Mouse (Mus musculus): ENCODE measurements around the gene Lin7a. TPM values are rescaled to one million over a fixed set of nuclear protein-coding genes. Genes with fewer than 3 reads are reported as not detected.

Gene Lin7a
- polyA plus RNA-seq, 1 experiment from 2014 or later = 1.9 TPM

DNA sequence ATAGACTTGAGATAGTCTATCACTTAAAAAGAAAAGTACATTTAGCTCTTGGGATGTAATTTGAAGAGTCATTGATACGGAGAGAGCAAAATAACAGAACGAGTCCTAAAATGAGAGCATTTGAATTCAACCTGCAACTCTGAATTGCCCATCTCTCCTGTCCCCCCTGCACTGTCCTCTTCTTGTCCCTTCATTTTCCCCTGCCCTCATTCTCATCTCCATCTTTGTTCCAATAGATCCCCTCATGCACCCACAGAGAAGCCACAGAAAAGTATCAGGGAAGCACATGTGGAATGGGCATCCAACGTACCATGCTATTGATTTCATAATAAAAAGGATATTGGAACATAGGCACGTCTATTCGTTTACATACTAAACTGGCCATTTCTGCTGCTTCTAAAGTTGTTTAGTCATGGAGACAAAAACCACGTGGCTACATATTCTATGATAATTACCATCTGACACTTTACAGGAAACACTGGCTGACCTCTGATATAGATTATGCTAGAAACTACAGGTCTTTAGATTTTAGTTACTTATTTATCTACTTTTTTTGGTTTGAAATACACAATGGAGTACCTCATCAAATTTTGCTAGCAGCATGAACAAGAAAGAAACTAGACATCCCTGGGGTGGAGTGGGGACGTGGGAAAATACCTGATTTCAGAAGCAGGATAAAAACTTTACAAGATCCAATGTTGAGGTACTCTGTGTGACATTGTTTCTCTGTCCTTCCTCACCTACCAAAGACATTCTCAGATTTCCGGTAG, 41.2 kb upstream of the Lin7a start:
- H3K27ac ChIP-seq (replicated peaks) = no peak overlapping the region
- H3K36me3 ChIP-seq = no peaks in the 10 kb centered on the region
- no peaks in the 10 kb centered on the region for H3K27me3 ChIP-seq (replicated peaks)
- H3K4me3 ChIP-seq = no peak overlapping the region
- no peak for ATAC-seq (ENCODE audit: extremely low read depth, insufficient number of reproducible peaks, low FRiP score, low TSS enrichment)
- H3K9ac ChIP-seq = no peak overlapping the region
- 68% methylated on average over 8 of the region's 8 CpGs for WGBS
- H3K9me3 ChIP-seq = no peaks in the 10 kb centered on the region
- no peaks in the 10 kb centered on the region for H3K4me1 ChIP-seq
- H3K4me2 ChIP-seq = no peak overlapping the region

DNA sequence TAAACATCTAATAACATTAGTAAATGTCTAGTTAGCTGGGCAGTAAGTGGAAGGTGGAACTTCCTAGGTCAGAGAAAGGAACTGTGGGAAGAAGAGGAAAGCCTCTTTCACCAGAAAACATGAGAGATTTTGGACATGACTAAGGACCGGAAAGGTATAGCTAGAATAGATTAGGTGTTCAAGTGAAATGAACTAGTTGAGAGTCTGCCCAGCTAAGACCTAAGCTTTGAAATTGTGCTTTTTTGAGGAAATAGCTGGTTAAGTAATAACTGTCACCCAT, 40.7 kb upstream of the Lin7a start:
- H3K27me3 ChIP-seq (replicated peaks) = no peaks in the 10 kb centered on the region
- no peak overlapping the region for H3K4me2 ChIP-seq
- no peaks in the 10 kb centered on the region for H3K36me3 ChIP-seq
- no peak overlapping the region for H3K4me3 ChIP-seq
- ATAC-seq (ENCODE audit: extremely low read depth, insufficient number of reproducible peaks, low FRiP score, low TSS enrichment) = no peak
- 88% methylated on average over 1 of the region's 1 CpGs for WGBS
- no peak overlapping the region for H3K9ac ChIP-seq
- H3K4me1 ChIP-seq = no peaks in the 10 kb centered on the region
- H3K27ac ChIP-seq (replicated peaks) = no peak overlapping the region
- no peaks in the 10 kb centered on the region for H3K9me3 ChIP-seq

DNA sequence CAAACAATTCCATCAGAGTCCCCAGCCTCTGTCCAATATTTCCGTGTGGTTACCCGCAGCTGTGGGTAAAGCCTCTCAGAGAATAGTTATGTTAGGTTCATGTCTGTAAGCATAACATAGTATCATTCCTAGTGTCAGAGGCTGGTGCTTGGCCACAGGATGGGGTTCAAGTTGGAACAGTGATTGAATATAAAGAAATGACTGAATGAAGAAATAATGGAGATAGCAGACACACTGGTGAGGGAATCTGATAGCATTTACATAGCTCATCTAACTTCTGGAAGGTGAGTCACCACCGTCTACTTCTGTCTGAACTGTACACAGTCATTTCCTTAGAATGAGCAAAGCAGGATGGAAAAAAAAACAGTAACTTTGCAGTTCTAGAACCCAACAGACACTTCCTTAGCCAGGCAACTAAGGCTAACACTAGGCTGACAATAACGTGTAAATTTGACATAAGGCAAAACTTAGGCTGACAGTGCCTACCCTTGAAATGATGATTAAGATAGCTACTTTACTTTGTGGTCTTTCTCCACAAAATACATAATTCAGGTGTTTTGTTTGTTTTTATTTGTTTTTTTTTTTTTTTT, 40.0 kb upstream of the Lin7a start:
- 64% methylated on average over 4 of the region's 4 CpGs for WGBS
- no peak overlapping the region for H3K4me3 ChIP-seq
- no peak overlapping the region for H3K9ac ChIP-seq
- ATAC-seq (ENCODE audit: extremely low read depth, insufficient number of reproducible peaks, low FRiP score, low TSS enrichment) = no peak
- no peaks in the 10 kb centered on the region for H3K4me1 ChIP-seq
- H3K36me3 ChIP-seq = no peaks in the 10 kb centered on the region
- no peaks in the 10 kb centered on the region for H3K27me3 ChIP-seq (replicated peaks)
- no peaks in the 10 kb centered on the region for H3K9me3 ChIP-seq
- no peak overlapping the region for H3K4me2 ChIP-seq
- H3K27ac ChIP-seq (replicated peaks) = no peak overlapping the region

DNA sequence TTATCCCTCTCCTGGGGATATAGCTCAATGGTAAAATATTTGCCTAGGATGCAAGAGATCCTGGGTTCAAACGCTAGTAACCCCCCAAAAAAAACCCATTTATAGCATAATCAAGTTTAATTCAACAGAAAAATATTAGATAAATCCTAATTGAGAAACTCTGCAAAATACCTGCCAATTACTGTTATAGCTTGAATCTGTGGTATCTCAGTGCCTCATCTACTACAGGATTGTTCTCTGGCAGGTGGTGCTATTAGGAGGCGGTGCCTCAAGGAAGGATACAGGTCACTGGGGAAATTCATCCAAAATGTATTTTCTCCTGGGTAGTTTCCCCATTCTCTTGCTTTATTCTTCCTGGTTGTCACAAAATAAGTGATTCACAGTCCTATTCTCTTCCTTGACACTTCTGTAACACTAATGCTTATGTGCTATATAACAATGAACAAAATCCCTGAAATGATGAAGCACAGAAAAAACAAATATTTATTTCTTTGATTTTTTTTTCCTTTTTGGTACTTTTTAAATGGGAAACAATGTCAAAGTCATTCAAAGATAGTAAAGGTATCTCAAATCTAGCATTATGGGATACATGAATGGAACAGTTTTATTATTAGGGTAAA, 38.9 kb upstream of the Lin7a start:
- ATAC-seq (ENCODE audit: extremely low read depth, insufficient number of reproducible peaks, low FRiP score, low TSS enrichment) = no peak
- Histone ChIP-seq H3K36me3 (no peaks in the 10 kb centered on the region), H3K9me3 (no peaks in the 10 kb centered on the region), H3K27ac (replicated peaks) (no peak overlapping the region), H3K4me1 (no peaks in the 10 kb centered on the region), H3K9ac (no peak overlapping the region), H3K27me3 (replicated peaks) (no peaks in the 10 kb centered on the region), H3K4me3 (no peak overlapping the region), H3K4me2 (no peak overlapping the region)
- 84% methylated on average over 2 of the region's 2 CpGs for WGBS

DNA sequence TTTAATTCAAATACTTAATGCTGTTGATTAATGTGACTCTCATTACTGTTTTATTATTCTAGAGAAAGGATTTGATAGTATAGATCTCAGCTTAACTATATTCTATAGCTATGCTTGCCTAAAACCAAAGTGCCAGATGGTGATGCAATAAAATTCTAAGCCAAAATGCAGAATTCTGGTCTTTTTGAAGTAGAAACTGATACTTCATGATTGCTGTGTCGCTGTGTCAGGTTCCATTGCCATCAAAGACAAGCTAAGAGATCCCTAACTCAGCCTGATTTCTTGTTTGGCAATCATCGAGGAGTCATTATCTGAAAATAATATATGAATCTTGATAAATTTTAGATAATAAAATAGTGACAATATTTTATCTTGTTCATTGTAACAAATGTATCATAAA, 38.3 kb upstream of the Lin7a start:
- H3K27ac ChIP-seq (replicated peaks) = no peak overlapping the region
- no peak for ATAC-seq (ENCODE audit: extremely low read depth, insufficient number of reproducible peaks, low FRiP score, low TSS enrichment)
- H3K9ac ChIP-seq = no peak overlapping the region
- 65% methylated on average over 2 of the region's 2 CpGs for WGBS
- no peaks in the 10 kb centered on the region for H3K9me3 ChIP-seq
- no peaks in the 10 kb centered on the region for H3K4me1 ChIP-seq
- H3K4me3 ChIP-seq = no peak overlapping the region
- no peaks in the 10 kb centered on the region for H3K36me3 ChIP-seq
- H3K27me3 ChIP-seq (replicated peaks) = no peaks in the 10 kb centered on the region
- H3K4me2 ChIP-seq = no peak overlapping the region

DNA sequence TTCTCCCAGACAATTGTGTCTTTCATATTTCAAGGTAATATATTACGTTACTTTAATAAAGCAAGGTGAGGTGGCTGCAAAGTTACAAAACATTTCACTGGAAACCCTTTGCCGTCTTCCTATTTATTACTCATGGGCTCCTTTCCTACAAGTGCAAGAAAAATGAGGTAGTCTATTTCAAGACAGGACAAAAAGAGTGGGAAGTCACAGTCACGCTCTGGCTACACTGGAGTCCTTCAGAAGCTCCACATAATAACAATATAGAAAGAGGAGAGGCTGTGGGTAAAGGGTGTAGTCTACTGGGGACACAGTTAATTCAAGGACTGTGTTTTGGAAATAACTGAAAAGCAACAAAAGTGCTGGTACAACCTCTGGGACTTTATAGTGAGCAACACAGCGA, 37.7 kb upstream of the Lin7a start:
- no peaks in the 10 kb centered on the region for H3K36me3 ChIP-seq
- H3K4me1 ChIP-seq = no peaks in the 10 kb centered on the region
- no peak overlapping the region for H3K9ac ChIP-seq
- no peak for ATAC-seq (ENCODE audit: extremely low read depth, insufficient number of reproducible peaks, low FRiP score, low TSS enrichment)
- H3K27me3 ChIP-seq (replicated peaks) = no peaks in the 10 kb centered on the region
- H3K9me3 ChIP-seq = no peaks in the 10 kb centered on the region
- WGBS = 79% methylated on average over 4 of the region's 4 CpGs
- H3K27ac ChIP-seq (replicated peaks) = no peak overlapping the region
- H3K4me3 ChIP-seq = no peak overlapping the region
- H3K4me2 ChIP-seq = no peak overlapping the region

DNA sequence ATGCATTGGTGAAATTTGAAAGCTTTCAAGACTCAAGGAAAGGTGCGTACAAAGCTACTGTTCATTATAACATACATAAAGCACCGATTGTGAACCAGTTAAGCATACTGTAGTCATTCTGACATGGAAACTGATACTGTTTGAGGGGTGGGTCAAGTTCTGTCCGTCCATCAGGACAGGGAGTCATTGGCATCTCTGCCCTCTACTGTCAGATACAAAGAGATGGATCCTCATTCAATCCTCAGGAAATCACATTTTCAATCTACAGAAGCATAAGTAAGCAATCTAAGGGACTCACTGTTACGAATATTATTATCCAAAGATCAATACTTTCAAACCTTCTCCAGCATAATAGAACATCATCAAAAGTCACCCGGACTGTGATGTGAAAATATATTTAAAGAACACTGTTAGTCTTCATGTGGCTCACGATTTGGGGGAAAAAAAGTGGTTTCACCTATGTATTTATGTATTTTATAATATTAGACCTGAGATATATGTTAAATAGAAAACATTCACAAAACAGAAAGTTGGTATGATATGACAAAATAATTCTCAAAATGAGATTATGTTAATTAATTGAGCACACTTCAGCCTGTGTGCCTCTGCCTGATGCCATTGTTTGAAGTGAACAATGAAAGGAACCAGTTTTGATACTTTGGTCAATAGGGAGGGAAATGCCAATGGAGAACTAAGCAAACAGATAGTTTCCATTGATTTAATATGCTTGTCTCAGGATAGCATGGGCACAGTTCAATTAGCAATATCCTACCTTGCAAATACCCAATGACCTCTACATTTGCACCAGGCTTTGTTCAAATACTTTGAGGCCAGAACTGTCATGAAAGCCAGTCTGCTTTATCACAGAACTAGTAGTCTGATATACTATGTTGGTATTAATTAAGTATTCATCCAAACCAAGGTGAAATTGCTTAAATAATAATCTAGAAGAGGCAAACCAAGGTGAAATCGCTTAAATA, 36.8 kb upstream of the Lin7a start:
- H3K27me3 ChIP-seq (replicated peaks) = no peaks in the 10 kb centered on the region
- H3K27ac ChIP-seq (replicated peaks) = no peak overlapping the region
- no peak overlapping the region for H3K9ac ChIP-seq
- H3K9me3 ChIP-seq = no peaks in the 10 kb centered on the region
- 69% methylated on average over 7 of the region's 7 CpGs for WGBS
- no peak overlapping the region for H3K4me2 ChIP-seq
- no peaks in the 10 kb centered on the region for H3K36me3 ChIP-seq
- no peak overlapping the region for H3K4me3 ChIP-seq
- no peak for ATAC-seq (ENCODE audit: extremely low read depth, insufficient number of reproducible peaks, low FRiP score, low TSS enrichment)
- H3K4me1 ChIP-seq = no peaks in the 10 kb centered on the region

DNA sequence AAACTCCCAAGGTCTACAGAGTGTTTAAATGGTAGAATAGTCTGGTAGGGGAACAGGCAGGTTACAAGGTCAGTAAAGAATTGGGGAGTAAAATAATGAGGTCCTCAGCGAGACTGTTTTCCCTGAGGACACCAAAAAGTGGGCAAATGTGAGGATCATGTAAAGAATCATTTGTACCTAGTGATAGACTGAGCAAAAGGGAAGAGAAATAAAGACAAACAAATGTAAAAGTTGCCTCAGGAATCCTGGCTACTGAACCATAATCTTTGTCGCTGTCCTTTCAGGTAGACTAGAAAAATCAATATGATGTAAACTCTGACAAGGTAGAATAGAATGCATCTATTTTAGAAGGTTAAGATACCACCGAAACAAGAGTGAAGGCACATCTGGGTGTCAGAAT, 36.0 kb upstream of the Lin7a start:
- Histone ChIP-seq H3K4me2 (no peak overlapping the region), H3K4me1 (no peaks in the 10 kb centered on the region), H3K27ac (replicated peaks) (no peak overlapping the region), H3K4me3 (no peak overlapping the region), H3K9ac (no peak overlapping the region), H3K36me3 (no peaks in the 10 kb centered on the region), H3K27me3 (replicated peaks) (no peaks in the 10 kb centered on the region), H3K9me3 (no peaks in the 10 kb centered on the region)
- WGBS = 80% methylated on average over 3 of the region's 3 CpGs
- ATAC-seq (ENCODE audit: extremely low read depth, insufficient number of reproducible peaks, low FRiP score, low TSS enrichment) = no peak

DNA sequence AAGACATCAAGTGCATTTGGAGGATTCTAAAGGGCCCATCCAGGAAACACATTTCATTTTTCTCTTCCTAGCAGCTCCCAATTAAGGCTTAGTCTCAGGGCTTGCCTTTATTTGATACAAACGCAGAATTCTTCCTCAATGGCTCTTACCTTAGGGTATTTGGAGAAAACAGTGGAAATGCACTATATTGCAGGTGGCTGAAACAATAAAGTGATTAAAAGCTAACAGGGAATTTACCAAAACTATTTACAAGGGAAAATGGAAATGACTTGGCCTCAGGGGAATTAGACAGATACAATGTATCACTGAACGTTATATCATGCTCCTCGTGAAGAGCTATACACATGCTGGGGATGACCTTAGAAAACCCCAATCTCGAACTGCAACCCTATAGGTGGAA, 35.3 kb upstream of the Lin7a start:
- H3K36me3 ChIP-seq = no peaks in the 10 kb centered on the region
- 63% methylated on average over 4 of the region's 4 CpGs for WGBS
- H3K4me2 ChIP-seq = no peak overlapping the region
- no peak overlapping the region for H3K4me3 ChIP-seq
- H3K9me3 ChIP-seq = no peaks in the 10 kb centered on the region
- no peaks in the 10 kb centered on the region for H3K27me3 ChIP-seq (replicated peaks)
- no peak overlapping the region for H3K27ac ChIP-seq (replicated peaks)
- no peak overlapping the region for H3K9ac ChIP-seq
- H3K4me1 ChIP-seq = no peaks in the 10 kb centered on the region
- no peak for ATAC-seq (ENCODE audit: extremely low read depth, insufficient number of reproducible peaks, low FRiP score, low TSS enrichment)

DNA sequence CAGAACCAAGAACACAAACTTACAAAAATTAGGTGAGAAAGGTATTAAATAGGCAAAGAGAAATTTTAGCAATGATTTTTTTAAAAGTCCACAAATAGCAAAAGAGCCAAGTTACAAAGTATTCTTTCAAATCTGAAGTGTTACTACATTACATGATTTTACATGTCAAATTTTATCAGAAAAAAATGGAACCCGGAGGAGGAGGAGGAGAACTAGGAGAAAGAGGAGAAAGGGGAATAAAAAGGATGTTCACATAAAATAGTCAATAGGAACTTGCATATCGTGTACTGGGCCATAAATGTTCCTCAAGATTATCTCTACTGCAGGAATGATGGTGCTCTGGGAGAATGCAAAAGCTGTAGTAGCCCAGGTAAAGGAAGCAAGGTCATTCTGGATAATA, 34.4 kb upstream of the Lin7a start:
- Histone ChIP-seq H3K4me1 (no peaks in the 10 kb centered on the region), H3K27ac (replicated peaks) (no peak overlapping the region), H3K4me2 (no peak overlapping the region), H3K9me3 (no peaks in the 10 kb centered on the region), H3K4me3 (no peak overlapping the region), H3K36me3 (no peaks in the 10 kb centered on the region), H3K9ac (no peak overlapping the region), H3K27me3 (replicated peaks) (no peaks in the 10 kb centered on the region)
- 70% methylated on average over 2 of the region's 2 CpGs for WGBS
- ATAC-seq (ENCODE audit: extremely low read depth, insufficient number of reproducible peaks, low FRiP score, low TSS enrichment) = no peak

DNA sequence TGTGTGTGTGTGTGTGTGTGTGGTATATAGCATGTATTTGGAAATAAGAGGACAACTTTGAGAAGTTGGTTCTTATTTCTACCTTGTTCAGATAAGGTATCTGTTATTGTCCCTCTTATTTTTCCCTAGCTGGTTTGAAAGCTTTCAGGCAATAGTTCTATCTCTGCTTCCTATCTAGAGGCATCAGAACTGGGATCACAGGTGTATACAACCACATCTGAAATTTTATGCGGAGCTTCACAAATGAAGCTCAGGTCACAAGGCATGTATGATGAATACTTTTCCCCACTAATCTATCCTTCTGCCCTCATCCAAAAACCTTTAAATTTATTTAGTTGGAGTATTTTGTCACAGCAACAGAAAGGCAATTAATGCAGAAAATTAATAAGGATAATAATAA, 33.8 kb upstream of the Lin7a start:
- no peak overlapping the region for H3K9ac ChIP-seq
- no peak overlapping the region for H3K4me3 ChIP-seq
- 94% methylated on average over 1 of the region's 1 CpGs for WGBS
- H3K27me3 ChIP-seq (replicated peaks) = no peaks in the 10 kb centered on the region
- H3K9me3 ChIP-seq = no peaks in the 10 kb centered on the region
- H3K27ac ChIP-seq (replicated peaks) = no peak overlapping the region
- ATAC-seq (ENCODE audit: extremely low read depth, insufficient number of reproducible peaks, low FRiP score, low TSS enrichment) = no peak
- no peaks in the 10 kb centered on the region for H3K36me3 ChIP-seq
- no peaks in the 10 kb centered on the region for H3K4me1 ChIP-seq
- H3K4me2 ChIP-seq = no peak overlapping the region

Data from heart, embryonic 13.5 days (tissue).